Mouse (Mus musculus): ENCODE measurements around the gene Gm14698.
"Not testable (repeated sequence)": the region's sequence is repeated elsewhere in the genome, so short reads cannot be mapped to it uniquely, and the experiment has no call there.

Gene Gm14698

GRCm38 (mm10) chrX:68821059-68821458 is at the start of gene Gm14698:
Gm14698 (plus strand) TSS chrX:68821093.
- DNase-seq (ENCODE audit: low read depth, low spot score) = not testable (repeated sequence)

GRCm38 (mm10) chrX:68820449-68820848 is 444 bp upstream of the Gm14698 start:
- DNase-seq (ENCODE audit: low read depth, low spot score) = peak; percentile 1

DNA sequence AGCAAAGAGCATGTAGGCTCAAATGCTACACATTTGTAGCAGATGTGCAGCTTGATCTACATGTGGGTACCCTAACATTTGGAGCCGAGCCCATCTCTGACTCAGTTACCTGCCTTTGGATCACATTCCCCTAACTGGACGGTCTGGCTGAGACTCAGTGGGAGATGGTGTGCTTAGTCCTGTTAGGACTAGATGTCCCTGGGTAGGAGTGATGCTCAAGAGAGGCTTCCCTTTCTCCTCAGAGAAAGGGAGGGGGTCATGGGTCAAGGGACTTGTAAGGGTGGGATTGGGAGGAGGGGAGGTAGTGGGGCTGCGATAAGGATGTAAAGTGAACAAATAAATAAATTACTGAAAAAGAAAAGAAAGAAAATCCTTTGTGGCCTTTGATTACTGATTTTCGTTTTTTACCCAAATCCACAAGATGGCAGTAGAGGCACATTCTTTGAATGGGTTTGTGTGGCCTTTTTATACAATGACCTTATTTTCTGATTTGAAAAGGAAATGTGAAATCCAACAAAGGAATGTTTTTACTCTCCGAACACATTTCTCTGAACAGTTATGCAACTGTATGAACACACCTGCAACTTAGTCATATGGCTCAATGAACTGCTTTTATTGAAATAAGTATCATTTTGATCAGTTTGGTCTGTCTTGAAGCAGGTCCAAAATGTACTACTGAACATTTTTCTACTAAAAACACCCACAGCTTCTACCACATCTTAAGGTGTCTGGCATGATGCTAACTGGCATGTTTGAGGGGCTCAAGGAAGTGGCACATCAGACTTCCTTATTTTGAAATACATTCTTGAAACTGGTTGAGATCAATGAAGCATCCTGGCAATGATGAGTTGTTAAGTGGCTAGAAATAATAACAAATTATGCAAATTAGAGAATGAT is 18.9 kb downstream of the Gm14698 start:
- peak; percentile 52 for DNase-seq (ENCODE audit: low read depth, low spot score)

GRCm38 (mm10) chrX:68865145-68865544 is 44.3 kb downstream of the Gm14698 start:
- no peak for DNase-seq (ENCODE audit: low read depth, low spot score)
